Mouse (Mus musculus): ENCODE data around the gene Clint1. TPM values are rescaled to one million over a fixed set of nuclear protein-coding genes. Genes with fewer than 3 reads are reported as not detected.

Gene Clint1
- polyA plus RNA-seq, 1 experiment = 45.6 TPM

DNA sequence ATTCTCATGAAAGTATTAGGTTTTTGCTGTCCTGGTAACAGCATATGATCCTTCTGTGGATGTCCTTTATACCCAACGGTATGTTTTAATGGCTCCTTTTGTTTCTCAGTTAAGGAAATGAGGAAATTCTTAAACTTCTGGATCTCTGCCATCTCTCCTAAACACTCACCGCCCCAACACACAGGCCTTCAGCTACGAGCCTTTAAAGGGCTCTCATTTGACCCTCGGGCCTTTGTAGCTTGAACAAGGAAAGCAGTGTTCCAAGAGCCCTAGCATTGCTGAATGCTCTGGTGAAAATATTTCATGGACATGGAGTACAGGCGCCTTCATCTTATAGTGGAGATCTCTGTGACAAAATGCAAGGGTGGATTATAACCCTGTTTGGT, 29.8 kb downstream of the Clint1 start:
- H3K27me3 ChIP-seq (ENCODE audit: control insufficient read depth, insufficient read depth, low read length) = no peaks in the 10 kb centered on the region
- no peak for TF ChIP-seq POLR2A (IDR thresholded peaks at IDR 0.05; ENCODE audit: control insufficient read depth, low read depth, low read length)
- TF ChIP-seq CTCF (IDR thresholded peaks at IDR 0.05; ENCODE audit: control insufficient read depth, insufficient read depth, insufficient replicate concordance, low read depth, low read length) = no peak
- no peaks in the 10 kb centered on the region for H3K36me3 ChIP-seq (ENCODE audit: control insufficient read depth, insufficient read depth, low read length)
- H3K4me3 ChIP-seq (ENCODE audit: control insufficient read depth, low read depth, low read length) = no peak overlapping the region
- no peaks in the 10 kb centered on the region for H3K4me1 ChIP-seq (ENCODE audit: control insufficient read depth, insufficient read depth, low read length)
- H3K27ac ChIP-seq (ENCODE audit: control insufficient read depth, insufficient read depth, low read depth, low read length) = no peak overlapping the region

DNA sequence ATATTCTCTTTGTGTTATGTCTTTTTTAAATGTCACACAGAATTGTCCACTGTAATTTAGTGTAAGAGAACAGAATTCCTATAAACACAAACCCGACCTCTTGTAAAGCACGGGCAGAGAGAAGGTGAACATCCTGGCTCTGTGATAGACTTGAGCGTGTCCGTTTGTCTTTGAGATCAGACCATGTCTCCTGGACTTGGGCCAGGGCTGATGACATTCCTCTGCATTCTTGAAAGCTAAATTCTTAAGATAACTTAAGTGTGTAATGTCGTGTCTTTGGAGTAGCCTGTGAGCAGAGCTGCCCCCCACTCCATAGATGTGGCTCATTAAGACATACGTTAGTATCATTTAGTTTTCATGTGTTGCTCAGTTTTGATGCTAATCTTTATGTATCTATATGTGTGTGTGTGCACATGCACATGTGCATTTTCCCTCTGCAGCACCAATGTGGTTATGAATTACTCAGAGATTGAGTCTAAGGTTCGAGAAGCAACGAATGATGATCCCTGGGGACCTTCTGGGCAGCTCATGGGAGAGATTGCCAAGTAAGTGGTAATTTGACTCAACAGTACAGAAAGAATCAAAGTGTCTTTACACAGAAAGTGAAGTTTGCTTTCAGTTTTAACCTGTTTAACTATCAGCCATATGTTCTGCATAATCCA, 31.6 kb downstream of the Clint1 start:
- no peaks in the 10 kb centered on the region; the same call in none of the 2 replicates for H3K36me3 ChIP-seq (ENCODE audit: control insufficient read depth, insufficient read depth, low read length)
- H3K27ac ChIP-seq (ENCODE audit: control insufficient read depth, insufficient read depth, low read depth, low read length) = no peak overlapping the region
- no peak overlapping the region for H3K4me3 ChIP-seq (ENCODE audit: control insufficient read depth, low read depth, low read length)
- H3K27me3 ChIP-seq (ENCODE audit: control insufficient read depth, insufficient read depth, low read length) = no peaks in the 10 kb centered on the region
- TF ChIP-seq POLR2A (IDR thresholded peaks at IDR 0.05; ENCODE audit: control insufficient read depth, low read depth, low read length) (no peak), CTCF (IDR thresholded peaks at IDR 0.05; ENCODE audit: control insufficient read depth, insufficient read depth, insufficient replicate concordance, low read depth, low read length) (no peak)
- H3K4me1 ChIP-seq (ENCODE audit: control insufficient read depth, insufficient read depth, low read length) = no peaks in the 10 kb centered on the region

DNA sequence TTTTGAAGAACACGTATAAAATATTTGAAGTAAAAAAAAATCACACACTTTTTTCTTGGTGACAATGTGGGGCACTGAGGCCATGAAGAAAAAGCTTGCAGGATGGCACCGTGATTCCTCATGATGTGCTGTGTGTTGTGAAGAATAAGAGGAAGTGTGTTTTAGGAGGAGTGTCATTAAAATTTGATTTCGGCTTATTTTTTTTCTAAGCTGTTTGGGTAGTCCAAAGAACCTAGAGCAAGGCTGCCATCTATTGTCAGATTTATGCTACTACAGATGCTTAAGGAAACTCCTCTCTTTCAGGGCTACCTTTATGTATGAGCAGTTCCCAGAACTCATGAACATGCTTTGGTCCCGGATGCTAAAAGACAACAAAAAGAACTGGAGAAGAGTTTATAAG, 32.2 kb downstream of the Clint1 start:
- H3K4me3 ChIP-seq (ENCODE audit: control insufficient read depth, low read depth, low read length) = no peak overlapping the region
- no peaks in the 10 kb centered on the region for H3K27me3 ChIP-seq (ENCODE audit: control insufficient read depth, insufficient read depth, low read length)
- H3K4me1 ChIP-seq (ENCODE audit: control insufficient read depth, insufficient read depth, low read length) = no peaks in the 10 kb centered on the region
- TF ChIP-seq CTCF (IDR thresholded peaks at IDR 0.05; ENCODE audit: control insufficient read depth, insufficient read depth, insufficient replicate concordance, low read depth, low read length) (no peak), POLR2A (IDR thresholded peaks at IDR 0.05; ENCODE audit: control insufficient read depth, low read depth, low read length) (no peak)
- no peaks in the 10 kb centered on the region; the same call in none of the 2 replicates for H3K36me3 ChIP-seq (ENCODE audit: control insufficient read depth, insufficient read depth, low read length)
- no peak overlapping the region for H3K27ac ChIP-seq (ENCODE audit: control insufficient read depth, insufficient read depth, low read depth, low read length)

DNA sequence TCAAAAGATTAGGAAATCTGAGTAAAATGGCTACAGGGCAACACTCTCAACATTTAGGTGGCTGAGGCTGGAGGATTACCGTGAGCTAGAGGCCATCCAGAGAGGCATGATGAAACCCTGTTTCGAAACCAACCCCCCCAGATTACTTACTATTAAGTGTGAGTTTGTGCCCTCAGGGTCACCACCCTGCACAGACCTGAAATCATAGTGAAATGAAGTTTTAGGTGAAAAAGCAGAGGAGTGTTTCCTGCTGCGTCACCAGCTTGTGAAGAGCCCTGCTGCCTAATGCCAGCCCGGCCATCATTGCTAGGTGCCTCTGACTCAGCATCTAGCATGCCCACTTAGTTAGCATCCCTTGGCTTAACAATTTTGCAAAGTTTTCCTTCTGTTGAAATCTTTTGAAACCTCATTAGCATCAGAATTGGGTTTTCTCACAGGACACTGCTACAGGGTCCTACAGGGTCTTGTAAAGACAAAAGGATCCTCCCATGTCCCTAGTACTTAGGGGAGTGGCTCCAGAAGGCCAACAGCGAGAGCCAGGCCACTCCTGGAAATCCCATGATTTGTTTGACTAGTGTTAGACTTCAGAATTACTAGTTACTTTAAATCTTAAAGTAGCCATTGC, 33.9 kb downstream of the Clint1 start:
- TF ChIP-seq POLR2A (IDR thresholded peaks at IDR 0.05; ENCODE audit: control insufficient read depth, low read depth, low read length) (no peak), CTCF (IDR thresholded peaks at IDR 0.05; ENCODE audit: control insufficient read depth, insufficient read depth, insufficient replicate concordance, low read depth, low read length) (no peak)
- H3K36me3 ChIP-seq (ENCODE audit: control insufficient read depth, insufficient read depth, low read length) = no peaks in the 10 kb centered on the region; the same call in none of the 2 replicates
- H3K27me3 ChIP-seq (ENCODE audit: control insufficient read depth, insufficient read depth, low read length) = no peaks in the 10 kb centered on the region
- no peaks in the 10 kb centered on the region for H3K4me1 ChIP-seq (ENCODE audit: control insufficient read depth, insufficient read depth, low read length)
- no peak overlapping the region for H3K27ac ChIP-seq (ENCODE audit: control insufficient read depth, insufficient read depth, low read depth, low read length)
- H3K4me3 ChIP-seq (ENCODE audit: control insufficient read depth, low read depth, low read length) = no peak overlapping the region

DNA sequence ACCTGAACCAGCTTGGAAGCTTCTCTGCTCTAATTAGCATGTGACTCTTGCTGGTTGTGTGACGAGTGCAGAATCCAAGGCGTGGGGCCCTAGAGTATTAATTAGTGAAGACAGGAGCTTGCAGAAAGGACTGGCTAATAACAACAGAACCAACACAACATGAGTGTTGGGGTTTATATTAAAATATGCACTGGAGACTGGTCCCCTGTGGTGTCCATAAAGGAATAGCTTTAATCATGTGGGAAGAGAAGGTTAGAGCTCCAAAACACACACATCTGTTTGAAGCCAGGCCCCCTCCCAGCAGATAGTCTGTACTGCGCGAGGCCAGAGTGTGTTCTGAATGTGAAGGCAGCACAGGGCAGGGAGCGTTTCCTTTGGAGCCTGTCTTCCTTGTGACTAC, 34.7 kb downstream of the Clint1 start:
- TF ChIP-seq POLR2A (IDR thresholded peaks at IDR 0.05; ENCODE audit: control insufficient read depth, low read depth, low read length) = no peak
- Histone ChIP-seq H3K4me3 (ENCODE audit: control insufficient read depth, low read depth, low read length) (no peak overlapping the region), H3K27me3 (ENCODE audit: control insufficient read depth, insufficient read depth, low read length) (no peaks in the 10 kb centered on the region), H3K27ac (ENCODE audit: control insufficient read depth, insufficient read depth, low read depth, low read length) (no peak overlapping the region), H3K36me3 (ENCODE audit: control insufficient read depth, insufficient read depth, low read length) (no peaks in the 10 kb centered on the region; the same call in none of the 2 replicates), H3K4me1 (ENCODE audit: control insufficient read depth, insufficient read depth, low read length) (no peaks in the 10 kb centered on the region)

DNA sequence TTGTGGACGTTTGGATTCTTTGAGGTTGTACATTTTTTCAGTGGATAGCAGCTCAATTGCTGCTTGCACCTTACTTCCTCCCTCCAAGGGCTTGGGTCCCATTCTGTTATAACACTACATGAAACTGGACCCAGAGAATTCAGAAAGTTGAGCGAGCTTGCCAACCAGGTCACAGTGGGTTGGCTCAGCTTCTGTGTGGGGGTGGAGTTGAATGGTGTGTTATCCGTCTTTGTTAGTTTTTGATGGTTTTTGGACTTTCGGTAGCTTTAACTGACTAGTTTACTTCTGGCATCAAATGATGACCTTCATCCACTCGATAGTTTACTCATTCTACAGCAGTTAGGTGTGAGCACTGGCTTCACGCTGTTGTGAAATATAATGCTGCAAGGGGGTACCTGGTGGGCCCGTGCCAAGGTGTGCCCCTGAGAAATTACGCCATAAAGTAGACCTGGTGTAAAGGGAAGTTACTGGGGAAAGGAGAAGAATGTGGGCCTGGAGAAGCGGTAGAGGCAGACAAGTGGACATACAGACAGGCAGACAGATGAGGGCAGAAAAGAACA, 36.7 kb downstream of the Clint1 start:
- TF ChIP-seq CTCF (IDR thresholded peaks at IDR 0.05; ENCODE audit: control insufficient read depth, insufficient read depth, insufficient replicate concordance, low read depth, low read length) (no peak), POLR2A (IDR thresholded peaks at IDR 0.05; ENCODE audit: control insufficient read depth, low read depth, low read length) (no peak)
- H3K4me3 ChIP-seq (ENCODE audit: control insufficient read depth, low read depth, low read length) = no peak overlapping the region
- peaks cover 1% of the 10 kb centered on the region for H3K36me3 ChIP-seq (ENCODE audit: control insufficient read depth, insufficient read depth, low read length)
- H3K27ac ChIP-seq (ENCODE audit: control insufficient read depth, insufficient read depth, low read depth, low read length) = no peak overlapping the region
- H3K4me1 ChIP-seq (ENCODE audit: control insufficient read depth, insufficient read depth, low read length) = no peaks in the 10 kb centered on the region
- H3K27me3 ChIP-seq (ENCODE audit: control insufficient read depth, insufficient read depth, low read length) = no peaks in the 10 kb centered on the region

DNA sequence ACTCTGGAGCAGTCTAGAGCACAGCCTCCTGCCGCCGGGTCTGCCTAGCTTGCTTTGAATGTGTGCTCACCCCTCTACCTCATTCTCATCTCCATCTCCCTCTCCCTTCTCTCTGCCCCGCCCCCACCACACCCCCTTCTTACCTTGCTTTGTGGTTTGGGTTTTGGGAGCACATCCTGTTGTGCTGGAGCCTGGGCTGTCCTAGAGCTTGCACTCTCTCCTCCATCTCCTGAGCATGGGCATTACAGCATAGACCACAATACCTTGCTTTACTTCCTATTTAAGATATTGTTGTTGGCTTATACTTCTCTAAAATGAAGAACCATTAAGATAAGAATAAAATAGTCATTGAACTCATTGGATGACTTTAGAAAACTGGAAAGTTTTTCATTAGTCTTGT, 38.1 kb downstream of the Clint1 start:
- no peaks in the 10 kb centered on the region for H3K27me3 ChIP-seq (ENCODE audit: control insufficient read depth, insufficient read depth, low read length)
- H3K4me3 ChIP-seq (ENCODE audit: control insufficient read depth, low read depth, low read length) = no peak overlapping the region; the same call in none of the 2 replicates
- no peaks in the 10 kb centered on the region for H3K4me1 ChIP-seq (ENCODE audit: control insufficient read depth, insufficient read depth, low read length)
- H3K36me3 ChIP-seq (ENCODE audit: control insufficient read depth, insufficient read depth, low read length) = peaks cover 3% of the 10 kb centered on the region
- no peak for TF ChIP-seq CTCF (IDR thresholded peaks at IDR 0.05; ENCODE audit: control insufficient read depth, insufficient read depth, insufficient replicate concordance, low read depth, low read length)
- no peak for TF ChIP-seq POLR2A (IDR thresholded peaks at IDR 0.05; ENCODE audit: control insufficient read depth, low read depth, low read length)
- no peak overlapping the region for H3K27ac ChIP-seq (ENCODE audit: control insufficient read depth, insufficient read depth, low read depth, low read length)

Data from testis, adult 2 months (tissue).